Mouse (Mus musculus): Measurements from ENCODE around the gene Ahnak. TPM values are rescaled to one million over a fixed set of nuclear protein-coding genes. Genes with fewer than 3 reads are reported as not detected.
"Not testable (repeated sequence)": the region's sequence is repeated elsewhere in the genome, so short reads cannot be mapped to it uniquely, and the experiment has no call there.

The Ahnak gene
- total RNA-seq, 2 experiments from 2014 or later, result 114 to 197 TPM

DNA sequence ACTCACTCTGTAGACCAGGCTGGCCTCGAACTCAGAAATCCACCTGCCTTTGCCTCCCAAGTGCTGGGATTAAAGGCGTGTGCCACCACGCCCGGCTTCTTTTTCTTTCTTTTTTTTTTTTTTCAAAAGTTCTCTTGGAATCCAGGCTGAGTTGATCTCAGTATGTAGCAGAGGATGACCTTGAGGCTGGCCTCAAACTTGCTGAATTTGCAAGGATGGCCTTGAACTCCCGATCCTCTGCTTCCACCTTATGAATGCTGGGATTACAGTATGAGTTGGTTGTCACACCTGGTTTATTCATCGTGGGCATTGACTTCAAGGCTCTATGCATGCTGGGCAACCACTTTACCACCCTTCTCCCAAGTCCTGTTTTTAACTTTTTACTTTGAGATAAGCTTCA is 51.6 kb downstream of the Ahnak start:
- peak in 1 of 2 experiments; percentile 25 for DNase-seq

DNA sequence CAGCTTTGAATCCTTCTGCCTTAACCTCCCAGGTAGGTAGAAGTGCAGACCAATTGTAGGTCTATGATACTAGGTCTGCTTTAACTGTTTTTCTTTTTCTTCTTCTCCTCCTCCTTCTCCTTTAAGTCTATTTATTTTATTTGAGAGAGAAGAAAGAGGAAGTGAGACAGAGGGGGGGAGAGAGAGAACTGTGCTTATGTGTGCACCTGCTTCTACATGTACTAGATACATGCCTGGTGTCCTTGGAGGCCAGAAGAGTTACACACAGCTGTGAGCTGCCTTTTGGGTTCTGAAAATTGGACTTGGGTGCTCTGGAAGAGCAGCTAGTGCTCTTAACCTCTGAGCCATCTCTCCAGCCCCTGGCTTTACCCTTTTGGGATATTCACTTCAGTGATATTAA is 52.0 kb downstream of the Ahnak start:
- no peak for DNase-seq

DNA sequence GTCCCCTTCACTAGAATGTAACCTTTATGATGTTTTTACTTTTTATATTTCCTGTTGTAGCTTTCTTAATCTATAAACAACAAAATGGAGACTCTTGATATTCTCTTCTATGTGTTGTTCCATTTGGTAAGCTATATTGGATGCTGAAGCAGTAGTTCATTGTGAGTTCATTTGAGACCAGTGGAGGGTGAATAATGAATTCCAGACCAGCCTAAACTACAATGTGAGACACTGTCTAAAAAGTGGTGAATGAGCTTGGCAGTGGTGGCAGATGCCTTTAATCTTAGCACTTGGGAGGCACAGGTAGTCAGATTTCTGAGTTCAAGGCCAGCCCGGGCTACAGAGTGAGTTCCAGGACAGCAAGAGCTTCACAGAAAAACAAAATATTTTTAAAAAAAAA is 54.0 kb downstream of the Ahnak start:
- DNase-seq, result no peak

DNA sequence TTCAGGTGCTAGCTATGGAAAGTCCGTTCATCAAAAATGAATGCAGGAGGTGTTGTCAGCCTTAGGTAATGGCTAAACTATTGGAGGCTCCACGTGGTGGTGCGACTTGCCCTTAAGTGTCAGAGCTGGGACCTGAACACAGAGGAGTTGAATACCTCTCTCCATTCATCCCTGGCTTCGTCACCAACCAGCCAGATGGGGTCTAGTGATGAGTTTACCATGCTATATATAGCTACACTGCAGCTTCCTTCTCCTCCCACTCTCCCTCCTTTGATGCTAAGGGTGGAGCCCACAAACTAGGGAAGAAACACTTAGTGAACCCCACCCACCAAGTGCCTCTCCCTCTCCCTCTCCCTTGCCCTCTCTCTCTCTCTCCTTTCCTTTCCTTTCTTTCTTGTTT is 55.2 kb downstream of the Ahnak start:
- no peak for DNase-seq

DNA sequence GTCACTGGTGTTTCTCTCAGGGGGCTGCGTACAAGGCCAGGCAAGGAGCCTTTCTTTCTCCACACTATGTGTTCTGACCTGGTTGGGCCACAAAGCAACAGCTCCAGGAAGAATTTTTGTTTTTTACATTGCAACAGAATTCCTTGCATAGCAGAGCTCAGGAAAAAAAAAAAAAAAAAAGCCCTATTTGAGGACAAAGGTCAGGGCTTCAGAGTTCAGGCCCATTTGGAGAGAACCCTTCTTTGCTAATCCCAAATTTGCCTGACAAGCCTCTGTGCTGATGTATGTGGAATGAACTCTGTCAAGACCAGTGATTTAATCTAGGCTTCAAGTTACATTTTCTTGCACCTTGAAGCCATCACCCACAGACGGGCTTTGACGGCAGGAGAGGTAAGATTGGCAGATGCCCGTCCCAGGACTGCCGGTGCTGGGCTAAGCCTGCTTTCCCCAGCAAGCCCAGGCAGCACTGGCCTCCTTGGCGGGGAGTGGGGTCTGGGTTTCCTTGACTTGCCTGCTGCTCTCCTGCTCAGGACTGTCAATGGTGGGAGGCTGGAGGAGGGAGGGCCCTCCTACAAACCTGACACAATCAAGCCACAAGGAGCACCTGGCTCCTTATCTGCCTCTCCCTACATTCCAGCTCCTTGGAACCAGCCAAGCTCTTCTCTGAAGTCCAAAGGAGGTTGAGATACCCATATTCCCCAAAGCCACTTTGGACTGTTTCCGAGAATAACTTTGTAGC is 58.3 kb downstream of the Ahnak start:
- DNase-seq, result no peak

DNA sequence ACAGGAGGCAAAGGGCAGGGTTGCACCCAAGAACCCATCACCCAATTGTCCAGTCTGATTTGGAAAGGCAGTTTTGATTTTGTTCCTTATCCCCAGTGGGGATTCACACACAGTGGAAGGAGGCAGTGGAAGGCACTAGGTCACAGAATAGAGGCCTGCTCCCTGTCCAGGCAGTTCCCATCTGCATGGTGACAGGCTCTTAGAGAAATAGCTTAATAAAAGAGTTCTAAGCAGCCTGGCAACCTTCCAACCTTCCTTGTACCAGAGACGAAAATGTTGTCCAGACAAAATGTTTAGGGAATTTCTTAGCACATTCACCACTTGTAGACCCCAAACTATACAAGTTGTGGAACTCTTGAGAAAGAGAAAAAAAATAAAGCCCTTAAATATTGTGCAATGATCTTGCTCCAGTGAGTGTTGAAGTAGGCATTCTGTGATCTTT is 58.9 kb downstream of the Ahnak start:
- DNase-seq, result no peak

DNA sequence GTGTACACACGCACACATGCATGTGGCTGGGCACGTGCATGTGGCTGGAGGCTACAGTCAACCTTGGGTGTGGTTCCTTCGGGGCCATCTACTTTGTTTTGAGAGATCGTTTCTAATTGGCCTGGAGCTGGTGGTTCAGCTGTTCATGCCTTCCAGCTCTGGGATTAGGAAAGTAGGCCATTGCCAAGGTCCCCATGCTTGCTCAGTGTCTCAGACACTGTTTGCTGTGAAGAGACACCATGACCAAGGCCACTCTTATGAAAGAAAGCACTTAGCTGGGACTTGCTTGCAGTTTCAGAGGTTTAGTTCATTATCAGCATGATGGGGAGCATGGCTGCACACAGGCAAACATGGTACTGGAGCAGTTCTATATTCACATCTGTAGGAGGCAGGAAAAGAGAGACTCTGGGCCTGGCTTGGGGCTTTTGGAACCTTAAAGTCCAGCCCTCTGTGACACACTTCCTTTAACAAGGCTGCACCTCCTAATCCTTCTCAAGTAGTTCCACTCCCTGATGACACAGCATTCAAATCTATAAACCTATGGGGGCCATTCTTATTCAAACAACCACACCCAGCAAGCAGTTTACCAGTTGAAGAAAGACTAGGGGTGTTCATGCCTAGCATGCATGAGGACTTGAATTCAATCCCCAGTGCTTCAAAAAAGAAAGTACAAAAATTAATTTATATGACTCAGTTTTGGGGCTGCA is 60.0 kb downstream of the Ahnak start:
- peak in 1 of 2 experiments; percentile 50 for DNase-seq

DNA sequence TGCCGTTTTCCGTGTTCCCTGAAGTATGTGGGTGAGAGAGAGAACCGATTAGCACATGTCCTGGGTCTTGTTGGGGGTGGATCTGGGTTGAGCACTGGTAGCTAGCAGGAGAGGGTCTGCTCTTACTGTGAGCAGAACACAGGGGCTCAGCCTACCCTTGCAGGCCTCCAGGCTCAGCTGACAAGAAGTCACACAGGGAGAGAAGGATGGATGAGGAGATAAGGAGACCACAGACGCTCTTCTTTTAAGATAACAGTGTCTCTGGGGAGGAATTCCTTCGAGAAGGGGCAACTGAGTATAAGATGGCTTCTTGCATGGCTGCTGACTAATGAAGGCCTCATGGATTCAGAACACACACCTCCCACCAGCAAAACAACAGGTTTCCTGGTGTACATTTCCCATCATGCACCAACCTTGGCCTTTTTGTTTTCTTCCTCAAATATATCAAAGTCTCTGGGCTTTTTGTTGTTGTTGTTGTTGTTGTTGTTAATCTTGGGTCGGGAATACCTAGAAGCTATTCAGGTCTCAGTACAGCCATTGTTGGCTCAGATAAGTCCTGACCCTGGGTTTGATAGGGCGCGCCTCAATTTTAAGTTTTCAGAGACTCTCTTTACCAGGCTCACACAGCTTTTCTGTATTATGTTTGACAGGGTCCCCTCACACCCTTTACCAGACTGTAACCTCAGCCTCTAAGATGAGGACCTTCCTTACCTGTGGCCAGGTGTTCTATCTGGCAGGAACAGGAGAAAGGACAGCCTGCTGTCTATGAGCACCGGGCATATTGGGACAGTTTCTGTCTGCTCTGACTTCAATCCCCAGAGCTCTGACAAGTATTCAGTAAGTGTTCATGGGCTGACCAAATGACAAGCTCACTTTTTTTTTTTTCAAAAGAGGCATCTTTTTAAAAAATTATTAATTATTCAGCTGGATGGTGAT is 61.5 kb downstream of the Ahnak start:
- DNase-seq, result no peak

DNA sequence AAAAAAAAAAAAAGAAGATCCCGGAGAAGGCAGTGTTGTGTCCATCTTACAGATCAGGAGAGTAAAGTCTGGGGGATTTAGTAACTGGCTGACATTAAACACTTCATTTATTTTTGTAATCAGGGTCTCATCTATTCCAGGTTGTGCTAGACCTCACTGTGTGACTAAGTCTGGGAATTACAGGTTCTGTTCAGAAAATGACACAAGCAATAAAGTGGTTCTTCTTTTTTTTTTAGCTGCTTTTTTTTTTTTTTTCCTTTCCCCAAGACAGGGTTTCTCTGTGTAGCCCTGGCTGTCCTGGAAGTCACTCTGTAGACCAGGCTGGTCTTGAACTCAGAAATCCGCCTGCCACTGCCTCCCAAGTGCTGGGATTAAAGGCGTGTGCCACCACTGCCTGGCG is 62.9 kb downstream of the Ahnak start:
- DNase-seq, result not testable (repeated sequence)

DNA sequence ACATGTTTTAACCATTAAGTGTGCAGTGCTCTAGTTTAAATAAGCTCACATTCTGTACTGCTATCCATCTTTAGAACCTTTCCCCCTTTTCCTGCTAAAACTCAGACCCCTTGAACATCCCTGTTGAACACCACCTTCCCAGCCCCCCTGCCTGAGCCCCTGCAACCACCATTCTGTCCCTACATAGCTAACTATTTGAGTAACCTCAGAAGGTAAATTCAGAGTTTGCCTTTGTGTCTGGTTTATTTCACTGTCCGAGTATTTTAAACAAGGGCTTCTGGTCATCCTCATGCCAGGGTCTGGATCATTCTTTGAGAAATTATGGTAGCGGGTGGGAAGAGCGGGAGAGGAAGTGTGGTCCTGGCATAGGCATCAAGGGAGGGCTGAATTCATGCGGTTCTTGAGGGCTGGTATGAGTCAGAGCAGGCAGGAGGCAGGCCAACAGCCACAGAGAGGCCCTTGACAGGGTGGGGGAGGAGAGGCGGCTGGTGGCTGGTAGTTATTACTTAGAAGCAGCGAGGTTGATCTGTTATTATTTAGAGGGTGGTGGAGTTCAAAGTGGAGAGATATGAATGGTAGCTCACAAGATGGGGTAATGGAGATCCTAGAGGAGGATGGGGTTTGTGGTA is 63.8 kb downstream of the Ahnak start:
- peak; percentile 85 to 87 for DNase-seq

DNA sequence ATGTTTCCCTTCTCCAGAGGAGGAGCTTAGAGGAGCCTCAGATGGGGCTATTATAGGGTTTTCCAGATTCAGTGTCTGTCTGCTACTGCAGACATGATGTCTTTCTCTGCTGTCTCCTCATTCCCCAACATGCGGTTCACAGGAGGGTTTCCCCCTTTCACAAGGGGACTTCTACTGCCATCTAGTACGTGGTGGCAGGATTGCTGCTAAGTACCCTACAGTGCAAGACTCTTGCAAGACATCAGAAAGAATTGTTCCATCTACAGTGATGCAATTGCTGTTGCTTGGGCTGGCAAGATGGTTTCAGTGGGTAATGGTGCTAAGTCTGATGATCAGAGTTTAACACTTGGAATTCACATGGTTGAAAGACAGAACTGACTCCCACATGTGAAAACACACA is 66.1 kb downstream of the Ahnak start:
- DNase-seq, result no peak

DNA sequence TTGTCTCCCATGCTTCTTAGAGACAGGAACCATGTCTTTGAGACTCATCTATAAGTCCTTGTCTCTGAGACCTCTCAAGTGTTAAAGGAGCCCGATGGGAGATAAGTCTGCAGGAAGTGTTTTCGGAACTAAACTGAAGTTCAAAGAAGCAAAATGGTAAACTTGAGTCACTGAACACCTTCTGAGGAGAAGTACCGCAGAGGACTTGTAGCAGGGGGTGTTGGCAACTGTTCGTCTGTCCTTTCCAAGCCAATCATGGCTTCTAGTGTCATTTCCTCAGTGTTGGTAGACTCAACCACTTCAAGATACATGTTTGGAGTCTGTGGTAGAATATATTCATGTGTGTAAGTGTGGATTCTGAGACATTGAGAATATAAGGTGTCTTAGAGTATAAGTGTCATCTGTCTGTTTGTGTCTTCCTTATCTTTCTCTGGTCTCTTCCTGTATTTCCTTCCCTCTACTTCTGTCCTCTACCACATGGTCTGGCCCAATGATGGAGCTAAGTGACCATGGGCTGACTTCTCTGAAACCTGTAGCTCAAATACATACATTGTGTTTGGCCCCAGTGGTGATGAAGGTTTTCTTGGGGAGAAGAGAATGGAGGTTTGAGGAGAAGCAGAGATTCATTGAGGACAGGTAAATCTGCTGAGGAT is 66.7 kb downstream of the Ahnak start:
- DNase-seq, result no peak

DNA sequence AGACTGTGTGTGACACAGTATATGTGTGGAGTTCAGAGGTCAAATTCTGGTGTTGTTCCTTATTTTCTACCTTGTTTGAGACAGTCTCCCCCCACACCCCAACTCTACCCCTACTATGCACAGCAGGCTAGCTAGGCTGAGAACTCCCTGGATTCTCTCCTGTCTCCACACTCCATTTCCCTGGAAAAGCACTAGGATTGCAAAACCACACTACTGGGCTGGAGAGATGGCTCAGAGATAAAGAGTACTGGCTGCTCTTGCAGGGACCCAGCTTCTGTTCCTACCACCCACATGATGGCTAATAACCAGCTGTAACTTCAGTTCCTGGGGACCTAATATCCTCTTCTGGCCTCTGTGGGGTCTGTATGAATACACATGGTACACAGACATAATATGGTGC is 68.6 kb downstream of the Ahnak start:
- DNase-seq, result no peak

DNA sequence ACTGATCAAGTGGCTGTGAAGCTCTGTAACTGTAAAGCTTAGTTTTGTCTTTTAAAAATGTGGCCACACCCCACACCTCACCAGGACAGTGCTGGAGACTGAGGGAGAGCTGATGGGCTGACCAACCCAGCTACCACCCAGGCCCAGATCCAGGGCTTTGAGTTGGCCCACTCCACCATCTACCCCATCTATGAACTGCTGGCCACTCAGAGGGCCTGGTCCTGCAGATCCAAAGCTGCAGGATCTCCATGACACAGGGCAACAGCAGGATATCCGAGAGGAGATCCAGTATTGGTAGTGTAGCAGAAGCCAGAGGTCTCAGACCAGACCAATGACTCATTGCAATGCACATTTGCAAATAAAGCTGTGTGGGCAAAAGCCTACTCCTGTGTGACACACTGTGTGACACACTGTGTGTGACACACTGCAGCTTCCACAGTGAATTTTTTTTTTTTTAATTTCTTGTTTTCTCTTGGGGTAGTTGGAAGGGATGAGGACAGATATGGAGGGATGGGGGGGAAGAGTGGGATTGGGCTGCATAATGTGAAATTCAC is 69.3 kb downstream of the Ahnak start:
- no peak for DNase-seq

DNA sequence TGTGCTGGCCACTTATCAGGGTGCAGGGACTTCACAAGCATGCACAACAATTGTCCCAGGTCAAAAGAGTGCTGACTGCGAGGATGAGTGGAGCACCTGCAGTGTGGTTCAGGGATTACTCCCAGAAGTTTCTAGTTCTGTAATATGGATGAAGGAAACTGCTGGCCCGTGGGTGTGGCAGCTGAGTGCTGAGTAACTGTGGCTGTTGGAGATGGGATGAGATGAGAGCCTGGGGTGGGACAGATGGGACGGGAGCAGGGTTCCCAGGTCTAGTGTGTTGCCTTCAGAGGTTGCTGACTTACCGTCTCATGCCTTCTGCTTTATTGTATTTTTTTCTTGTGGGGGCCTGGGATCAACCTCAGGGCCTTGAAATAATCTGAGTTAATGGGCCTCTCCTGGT is 69.9 kb downstream of the Ahnak start:
- no peak for DNase-seq

DNA sequence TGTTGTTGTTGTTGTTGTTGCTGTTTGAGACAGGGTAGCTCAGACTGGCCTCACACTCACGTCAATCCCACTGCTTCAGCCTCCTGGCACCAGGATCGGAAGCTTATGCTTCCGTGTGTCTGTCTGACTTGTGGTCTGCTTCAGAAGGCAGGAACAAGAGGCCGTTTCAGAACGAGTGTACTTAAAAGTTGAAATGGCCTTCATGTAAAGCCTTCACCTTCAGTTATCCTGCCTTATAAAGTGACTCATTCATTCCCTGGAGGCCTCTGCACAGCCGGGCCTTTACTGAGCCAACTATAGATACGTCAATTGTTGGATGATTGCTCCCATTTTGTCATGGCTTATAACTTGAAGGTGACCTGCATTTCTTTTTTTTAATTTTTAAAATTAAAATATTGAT is 70.3 kb downstream of the Ahnak start:
- peak in 1 of 2 experiments; percentile 33 for DNase-seq

DNA sequence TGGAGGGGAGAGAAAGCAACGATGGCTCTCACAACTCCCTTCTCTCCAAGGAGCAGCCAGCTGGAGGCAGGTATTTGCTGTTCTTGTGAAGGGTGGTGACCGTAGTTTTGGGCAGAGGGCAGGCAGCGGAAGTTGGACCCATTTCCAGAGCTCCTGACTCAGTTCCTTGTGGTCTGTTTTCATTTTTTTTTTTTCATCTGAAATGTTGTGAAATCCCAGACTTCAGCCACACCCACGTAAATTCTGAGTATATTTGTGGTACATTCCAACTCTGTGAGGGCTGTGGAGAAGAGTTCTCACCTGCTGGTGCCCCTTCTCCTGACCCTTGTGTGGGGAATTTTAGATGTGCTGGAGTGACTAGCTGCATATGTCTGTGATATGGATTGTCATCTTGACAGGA is 71.0 kb downstream of the Ahnak start:
- no peak for DNase-seq

DNA sequence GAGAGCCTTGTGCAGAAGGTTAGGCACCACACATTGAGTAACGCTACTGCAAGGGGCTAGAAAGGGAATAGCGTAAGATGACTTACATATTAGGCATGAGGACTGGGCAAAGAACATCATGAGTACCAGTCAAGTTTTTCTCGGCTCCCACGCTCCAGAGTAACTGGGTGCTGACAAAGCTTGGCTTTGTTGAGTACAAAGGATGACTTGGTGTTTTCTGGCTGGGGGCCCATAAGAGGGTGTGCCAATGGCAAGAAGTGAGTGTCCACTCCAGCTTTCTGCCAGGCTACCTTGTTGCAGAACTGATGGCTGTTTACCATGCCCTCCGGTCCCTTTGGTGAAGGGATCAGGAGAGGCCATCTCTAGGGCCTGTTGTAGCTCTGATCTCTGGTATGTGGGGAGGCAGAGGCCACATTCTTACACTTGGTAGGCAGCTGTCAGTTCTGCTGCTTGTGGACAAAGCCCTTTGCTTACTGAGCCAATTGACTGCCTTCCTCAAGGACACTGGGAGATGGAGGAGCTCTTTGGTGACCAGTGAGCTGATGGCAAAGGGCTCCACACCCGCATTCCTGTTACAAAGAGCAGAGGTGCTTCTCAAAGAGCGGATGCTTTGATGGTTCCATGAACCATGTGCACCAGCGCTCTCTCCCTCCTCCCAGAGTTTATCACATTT is 72.3 kb downstream of the Ahnak start:
- peak; percentile 87 to 91 for DNase-seq

DNA sequence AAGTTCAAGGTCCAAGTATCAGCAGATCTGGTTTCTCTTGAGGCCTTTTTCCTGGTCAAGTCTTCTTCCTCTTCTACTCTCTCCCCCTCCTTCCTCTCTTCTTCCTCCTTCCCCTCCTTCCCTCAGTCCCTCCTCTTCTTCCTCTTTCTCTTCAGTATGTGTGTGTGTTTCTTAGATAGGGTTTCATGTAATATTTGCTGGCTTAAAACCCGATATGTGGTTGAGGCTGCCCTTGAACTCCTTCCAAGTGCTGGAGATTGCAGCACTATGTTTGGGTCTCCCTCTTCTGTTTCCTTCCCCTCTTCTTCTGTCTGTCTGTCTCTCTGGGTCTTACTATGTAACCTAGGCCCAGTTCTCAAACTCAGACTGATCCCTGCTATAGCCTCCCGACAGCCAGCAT is 73.7 kb downstream of the Ahnak start:
- peak; percentile 37 to 55 for DNase-seq

DNA sequence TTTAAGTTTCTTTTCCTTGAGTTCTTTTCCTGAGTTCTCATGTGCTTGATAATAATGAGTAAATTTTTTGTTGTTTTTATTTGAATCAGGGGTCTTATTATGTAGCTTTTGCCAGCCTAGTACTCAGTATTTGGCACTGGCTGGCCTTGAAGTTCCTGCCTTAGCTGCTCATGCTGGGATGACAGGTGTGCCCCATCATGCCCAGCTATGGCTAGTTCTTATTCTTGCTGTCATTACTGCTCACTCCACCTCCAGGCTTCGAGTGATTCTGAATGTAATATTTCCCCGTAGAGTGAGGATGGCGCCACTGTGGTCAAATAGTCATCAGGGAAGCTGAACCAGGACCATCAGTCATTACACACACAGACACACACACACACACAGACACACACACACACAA is 74.7 kb downstream of the Ahnak start:
- no peak for DNase-seq
